Mouse (Mus musculus): ENCODE measurements at regions not wholly inside any gene's neighbourhood (a gene's known extent, or its start where the extent isn't known, plus 50 kb on each side); places are given as distances from the start of the nearest gene placed in this dataset.

DNA sequence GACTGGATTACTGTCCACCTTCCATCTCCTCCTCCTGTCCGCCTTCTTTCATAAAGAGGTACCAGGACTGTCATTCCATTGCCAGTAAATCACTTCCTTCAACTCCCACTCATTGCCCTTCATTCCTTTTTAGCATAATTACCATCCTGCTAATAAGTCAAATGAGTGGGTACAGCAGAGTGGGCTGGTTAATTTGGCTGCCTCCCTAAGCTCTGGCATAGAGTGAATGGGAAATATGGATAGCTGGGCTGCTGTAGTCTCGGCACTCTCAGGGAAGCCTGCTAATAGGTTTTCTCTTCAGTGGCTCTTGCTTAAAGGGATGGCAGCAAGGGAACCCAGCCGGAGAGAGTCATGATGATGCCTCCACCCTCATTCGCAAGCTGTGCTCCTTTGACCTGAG lies 1108.9 kb downstream of the Agbl1 start:
- no peak for ATAC-seq (ENCODE audit: insufficient number of reproducible peaks, low FRiP score)
- no peak overlapping the region for H3K4me2 ChIP-seq
- no peak overlapping the region for H3K4me3 ChIP-seq
- WGBS, result 82% methylated on average over 4 of the region's 4 CpGs
- H3K36me3 ChIP-seq, result no peaks in the 10 kb centered on the region
- no peaks in the 10 kb centered on the region for H3K27me3 ChIP-seq (replicated peaks)
- H3K27ac ChIP-seq (ENCODE audit: poor library complexity, severe bottlenecking), result no peak overlapping the region
- H3K9me3 ChIP-seq (replicated peaks), result no peaks in the 10 kb centered on the region
- no peaks in the 10 kb centered on the region for H3K4me1 ChIP-seq (replicated peaks)
- H3K9ac ChIP-seq, result no peak overlapping the region
